Mouse (Mus musculus): ENCODE data around the gene Ggct. TPM values are rescaled to one million over a fixed set of nuclear protein-coding genes. Genes with fewer than 3 reads are reported as not detected.

The Ggct gene
- polyA plus RNA-seq, 1 experiment: 5.6 TPM

DNA sequence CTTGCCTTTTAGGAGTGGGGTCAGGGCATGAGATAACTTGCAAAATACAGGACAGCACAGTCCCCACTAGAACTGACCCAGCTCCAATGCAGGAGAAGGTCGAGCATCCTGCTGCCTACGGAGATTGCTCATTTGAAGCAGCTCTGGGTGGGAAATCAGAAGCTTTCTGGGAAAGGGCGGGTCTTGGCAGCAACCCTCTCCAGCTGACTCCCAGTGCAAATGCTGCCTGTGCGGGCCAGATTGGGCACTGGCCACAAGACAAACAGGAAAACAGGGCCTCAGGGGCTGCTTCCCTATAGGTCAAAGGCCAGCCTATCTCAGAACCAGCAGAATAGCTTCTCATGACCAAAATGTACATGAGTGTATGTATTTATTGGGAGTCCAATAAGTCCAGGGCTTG lies 53.1 kb downstream of the Ggct start:
- no peak overlapping the region for H3K27ac ChIP-seq (ENCODE audit: control insufficient read depth, insufficient read depth, low read depth, low read length)

DNA sequence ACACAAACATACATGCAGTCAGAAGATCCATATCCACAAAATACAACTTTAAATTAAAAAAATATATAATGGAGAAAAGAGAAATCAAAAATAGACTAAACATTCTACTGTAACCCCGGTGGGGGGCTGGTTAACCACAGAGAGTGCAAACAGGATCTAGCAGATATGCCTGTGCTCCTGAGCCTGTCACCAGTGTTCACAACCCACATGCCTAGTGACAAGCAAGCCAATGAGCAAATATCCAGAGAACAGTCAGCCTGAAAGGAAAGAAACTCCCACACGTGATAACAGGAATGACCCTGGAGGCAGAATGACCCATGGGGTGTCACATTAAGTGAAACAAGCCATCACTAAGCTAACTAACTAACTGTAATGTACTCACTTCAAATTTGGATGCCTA lies 56.3 kb downstream of the Ggct start:
- Histone ChIP-seq H3K27me3 (ENCODE audit: control insufficient read depth, insufficient read depth, low read length) (no peaks in the 10 kb centered on the region), H3K36me3 (ENCODE audit: control insufficient read depth, insufficient read depth, low read length) (no peaks in the 10 kb centered on the region), H3K27ac (ENCODE audit: control insufficient read depth, insufficient read depth, low read depth, low read length) (no peak overlapping the region), H3K4me1 (ENCODE audit: control insufficient read depth, insufficient read depth, low read length) (peaks cover 8% of the 10 kb centered on the region), H3K4me3 (ENCODE audit: control insufficient read depth, low read depth, low read length) (no peak overlapping the region)
- TF ChIP-seq POLR2A (IDR thresholded peaks at IDR 0.05; ENCODE audit: control insufficient read depth, low read depth, low read length) (no peak), CTCF (IDR thresholded peaks at IDR 0.05; ENCODE audit: control insufficient read depth, insufficient read depth, insufficient replicate concordance, low read depth, low read length) (no peak)

More for the DNA sequence above, 53.1 kb downstream of the Ggct start:
- H3K4me3 ChIP-seq (ENCODE audit: control insufficient read depth, low read depth, low read length): no peak overlapping the region
- H3K36me3 ChIP-seq (ENCODE audit: control insufficient read depth, insufficient read depth, low read length): no peaks in the 10 kb centered on the region
- no peaks in the 10 kb centered on the region for H3K27me3 ChIP-seq (ENCODE audit: control insufficient read depth, insufficient read depth, low read length)
- peaks cover 10% of the 10 kb centered on the region for H3K4me1 ChIP-seq (ENCODE audit: control insufficient read depth, insufficient read depth, low read length)
- no peak for TF ChIP-seq POLR2A (IDR thresholded peaks at IDR 0.05; ENCODE audit: control insufficient read depth, low read depth, low read length)
- no peak for TF ChIP-seq CTCF (IDR thresholded peaks at IDR 0.05; ENCODE audit: control insufficient read depth, insufficient read depth, insufficient replicate concordance, low read depth, low read length)

DNA sequence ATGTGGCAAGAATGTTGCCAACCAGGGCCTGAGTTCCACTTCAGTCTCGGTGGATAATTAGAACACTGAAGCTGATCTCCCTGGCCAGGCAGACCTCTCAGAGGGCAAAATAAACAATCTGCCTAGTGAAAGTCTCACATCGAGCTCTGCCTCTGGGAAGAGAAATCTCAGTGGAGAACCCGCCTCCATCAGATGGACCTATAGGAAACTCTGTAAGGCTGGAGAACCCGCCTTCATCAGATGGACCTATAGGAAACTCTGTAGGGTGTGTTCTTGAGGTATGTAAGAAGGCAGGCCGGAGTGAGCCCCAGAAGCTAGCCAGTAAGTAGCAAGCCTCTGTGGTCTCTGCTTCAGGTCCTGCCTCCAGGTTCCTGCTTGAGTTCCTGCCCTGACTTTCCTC lies 57.8 kb downstream of the Ggct start:
- no peaks in the 10 kb centered on the region for H3K27me3 ChIP-seq (ENCODE audit: control insufficient read depth, insufficient read depth, low read length)
- H3K4me1 ChIP-seq (ENCODE audit: control insufficient read depth, insufficient read depth, low read length): peaks cover 8% of the 10 kb centered on the region
- no peak overlapping the region for H3K27ac ChIP-seq (ENCODE audit: control insufficient read depth, insufficient read depth, low read depth, low read length)
- no peak overlapping the region for H3K4me3 ChIP-seq (ENCODE audit: control insufficient read depth, low read depth, low read length)
- TF ChIP-seq CTCF (IDR thresholded peaks at IDR 0.05; ENCODE audit: control insufficient read depth, insufficient read depth, insufficient replicate concordance, low read depth, low read length): no peak
- TF ChIP-seq POLR2A (IDR thresholded peaks at IDR 0.05; ENCODE audit: control insufficient read depth, low read depth, low read length): no peak
- H3K36me3 ChIP-seq (ENCODE audit: control insufficient read depth, insufficient read depth, low read length): no peaks in the 10 kb centered on the region

DNA sequence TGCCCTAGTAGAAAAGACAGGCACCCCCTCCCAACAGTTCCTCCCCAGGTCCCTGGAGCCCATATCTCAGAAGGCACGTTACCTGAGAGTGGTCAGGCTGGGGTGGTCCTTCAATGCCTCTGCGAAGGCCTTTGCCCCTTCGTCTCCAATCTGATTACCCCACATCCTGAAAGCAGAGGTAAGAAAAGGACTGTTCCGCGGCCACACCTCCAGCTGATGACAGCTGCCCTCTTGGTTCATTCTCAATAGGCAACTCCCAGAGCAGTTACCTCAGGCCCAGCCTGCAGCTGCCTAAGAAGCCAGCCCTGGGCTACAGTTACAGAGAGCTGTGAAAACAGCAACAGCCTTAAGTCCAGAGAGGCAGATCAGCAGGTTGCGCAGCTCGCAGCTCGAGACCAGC lies 58.4 kb downstream of the Ggct start:
- Histone ChIP-seq H3K4me1 (ENCODE audit: control insufficient read depth, insufficient read depth, low read length) (peaks cover 8% of the 10 kb centered on the region), H3K4me3 (ENCODE audit: control insufficient read depth, low read depth, low read length) (no peak overlapping the region), H3K27ac (ENCODE audit: control insufficient read depth, insufficient read depth, low read depth, low read length) (no peak overlapping the region), H3K27me3 (ENCODE audit: control insufficient read depth, insufficient read depth, low read length) (no peaks in the 10 kb centered on the region), H3K36me3 (ENCODE audit: control insufficient read depth, insufficient read depth, low read length) (no peaks in the 10 kb centered on the region)
- TF ChIP-seq POLR2A (IDR thresholded peaks at IDR 0.05; ENCODE audit: control insufficient read depth, low read depth, low read length): no peak
- no peak for TF ChIP-seq CTCF (IDR thresholded peaks at IDR 0.05; ENCODE audit: control insufficient read depth, insufficient read depth, insufficient replicate concordance, low read depth, low read length)

DNA sequence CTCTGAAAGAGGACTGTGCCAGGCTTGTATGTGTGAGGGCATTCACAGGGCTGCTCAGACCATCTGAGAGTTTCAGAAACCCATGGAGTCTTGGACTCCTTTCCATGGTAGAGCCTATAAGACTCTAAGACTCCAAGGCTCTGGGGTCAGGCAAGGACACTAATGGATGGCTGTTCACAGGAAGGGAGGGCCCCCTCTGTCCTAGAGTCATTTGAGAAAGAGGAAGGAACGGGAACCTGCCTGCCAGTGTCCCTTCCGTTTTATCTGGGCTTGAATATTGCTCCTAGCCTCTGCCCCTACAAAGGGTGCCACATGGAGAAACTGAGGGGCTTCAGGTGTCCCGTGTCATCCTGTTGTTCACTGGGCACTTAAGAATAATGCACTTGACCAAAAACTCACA lies 58.9 kb downstream of the Ggct start:
- Histone ChIP-seq H3K27me3 (ENCODE audit: control insufficient read depth, insufficient read depth, low read length) (no peaks in the 10 kb centered on the region), H3K36me3 (ENCODE audit: control insufficient read depth, insufficient read depth, low read length) (no peaks in the 10 kb centered on the region), H3K27ac (ENCODE audit: control insufficient read depth, insufficient read depth, low read depth, low read length) (no peak overlapping the region), H3K4me3 (ENCODE audit: control insufficient read depth, low read depth, low read length) (no peak overlapping the region), H3K4me1 (ENCODE audit: control insufficient read depth, insufficient read depth, low read length) (peaks cover 8% of the 10 kb centered on the region)
- TF ChIP-seq CTCF (IDR thresholded peaks at IDR 0.05; ENCODE audit: control insufficient read depth, insufficient read depth, insufficient replicate concordance, low read depth, low read length) (no peak), POLR2A (IDR thresholded peaks at IDR 0.05; ENCODE audit: control insufficient read depth, low read depth, low read length) (no peak)

DNA sequence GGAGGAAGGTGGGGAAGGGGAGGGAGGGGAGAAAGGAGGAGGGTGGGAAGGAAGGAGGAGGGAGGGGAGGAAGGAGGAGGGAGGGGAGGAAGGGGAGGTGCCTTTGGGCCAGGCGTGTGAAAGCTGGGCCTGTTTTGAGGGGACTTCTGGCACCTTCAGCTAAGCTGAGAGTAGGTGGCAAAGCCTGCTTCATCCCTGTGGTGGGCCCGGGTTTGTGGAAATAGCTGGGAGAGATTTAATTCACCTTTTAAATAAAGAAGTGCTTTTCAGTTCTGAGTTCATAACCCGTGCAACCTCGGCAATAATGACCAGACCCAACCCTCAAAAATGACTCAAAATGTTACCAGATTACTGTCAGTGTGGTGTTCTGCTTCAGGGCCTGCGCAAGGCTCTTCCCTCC lies 59.5 kb downstream of the Ggct start:
- Histone ChIP-seq H3K4me3 (ENCODE audit: control insufficient read depth, low read depth, low read length) (no peak overlapping the region), H3K27ac (ENCODE audit: control insufficient read depth, insufficient read depth, low read depth, low read length) (no peak overlapping the region), H3K27me3 (ENCODE audit: control insufficient read depth, insufficient read depth, low read length) (no peaks in the 10 kb centered on the region), H3K4me1 (ENCODE audit: control insufficient read depth, insufficient read depth, low read length) (peaks cover 8% of the 10 kb centered on the region), H3K36me3 (ENCODE audit: control insufficient read depth, insufficient read depth, low read length) (no peaks in the 10 kb centered on the region)
- no peak for TF ChIP-seq CTCF (IDR thresholded peaks at IDR 0.05; ENCODE audit: control insufficient read depth, insufficient read depth, insufficient replicate concordance, low read depth, low read length)
- TF ChIP-seq POLR2A (IDR thresholded peaks at IDR 0.05; ENCODE audit: control insufficient read depth, low read depth, low read length): no peak

Other genes starting within 250 kb of the Ggct start
- gene Znrf2, start 176.0 kb downstream of the Ggct start, polyA plus RNA-seq (2012; rRNA removed): 13.6 and 17.6 TPM in 2 replicates
- gene Nod1, start 20.3 kb downstream of the Ggct start, polyA plus RNA-seq (2012; rRNA removed): 0.88 and 1.3 TPM in 2 replicates
- gene Gars, start 45.1 kb upstream of the Ggct start, polyA plus RNA-seq (2012; rRNA removed): 18.8 and 21.3 TPM in 2 replicates
- gene Crhr2, start 140.1 kb upstream of the Ggct start, polyA plus RNA-seq (2012; rRNA removed): 0.07 and 0.15 TPM in 2 replicates
- gene Inmt, start 182.1 kb upstream of the Ggct start, polyA plus RNA-seq (2012; rRNA removed): 0.32 and 4.6 TPM in 2 replicates
- gene Mindy4, start 210.4 kb upstream of the Ggct start, polyA plus RNA-seq (2012; rRNA removed): 61.8 and 84.2 TPM in 2 replicates

All from testis, adult 2 months (tissue).